Mouse (Mus musculus) heart, postnatal 4 days (tissue): Measurements from ENCODE around the gene Mapk1ip1l. TPM values are rescaled to one million over a fixed set of nuclear protein-coding genes. Genes with fewer than 3 reads are reported as not detected.
A peak's percentile ranks its signal among the peaks of the same experiment; 100 is the strongest.

Experiments used
- DNase-seq: peaks from one replicate; pipeline ENCODE4 v3.0.0; 2021
- total RNA-seq, 2 experiments: library from RNA; stranded (reverse); gene quantifications; 2 replicates each; pipeline ENCODE4 v1.2.3; 2021

Mapk1ip1l gene
- 10 to 100 TPM; 68.9 to 73.5 TPM for total RNA-seq

DNA sequence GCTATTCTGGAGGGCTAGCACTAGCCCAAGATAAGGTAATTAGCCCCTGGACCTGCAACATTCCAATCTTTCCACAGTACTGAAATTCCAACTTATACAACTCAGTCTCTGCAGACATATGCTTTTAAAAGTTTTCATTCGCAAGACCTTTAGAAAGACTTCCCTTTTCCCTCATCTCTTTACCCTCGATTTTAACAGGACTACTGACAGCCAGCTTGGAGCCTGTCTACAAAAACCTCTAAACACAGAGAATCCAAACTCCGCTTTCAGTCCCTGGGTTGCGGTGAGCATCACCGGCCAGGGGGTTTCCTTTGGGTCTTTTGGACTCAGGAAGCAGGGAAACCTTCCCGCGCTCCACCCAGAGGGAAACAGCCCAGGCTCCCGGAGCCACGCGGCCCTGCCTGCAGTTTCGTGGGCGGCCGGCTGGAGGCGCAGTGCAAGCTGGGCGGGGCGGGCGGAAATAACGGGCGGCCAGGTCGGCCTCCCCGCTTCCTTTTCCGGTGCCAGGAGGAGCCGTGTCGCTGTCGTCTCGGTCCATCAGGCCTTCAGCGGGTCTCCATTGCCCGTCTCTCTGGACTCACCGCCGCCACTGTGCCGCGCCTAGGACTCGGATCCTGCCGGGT, at the start of gene Mapk1ip1l:
Gene Mapk1ip1l, plus strand, starts transcription at position 482 of the 623 bp plus-strand sequence.
- DNase-seq = peak; percentile 97

DNA sequence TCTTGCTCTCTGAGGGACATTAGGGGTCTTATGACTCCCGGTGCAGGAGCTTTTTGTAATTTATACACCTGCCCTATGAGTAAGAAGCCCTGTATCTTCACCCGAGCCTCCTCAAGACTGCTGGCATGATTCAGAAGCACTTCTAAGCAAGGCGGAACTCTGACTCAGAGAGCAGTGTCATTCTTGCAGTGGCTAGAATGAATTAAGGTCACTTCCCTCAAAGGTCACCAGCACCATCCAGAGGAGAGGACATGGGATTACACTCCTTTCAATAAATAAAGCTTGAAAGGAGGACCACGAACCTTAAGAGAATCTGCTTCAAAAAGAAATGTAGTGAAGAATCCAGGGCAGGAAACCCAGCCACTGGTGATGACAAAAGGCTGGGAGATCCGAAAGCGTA, 48.2 kb upstream of the Mapk1ip1l start:
- peak; percentile 7 for DNase-seq

DNA sequence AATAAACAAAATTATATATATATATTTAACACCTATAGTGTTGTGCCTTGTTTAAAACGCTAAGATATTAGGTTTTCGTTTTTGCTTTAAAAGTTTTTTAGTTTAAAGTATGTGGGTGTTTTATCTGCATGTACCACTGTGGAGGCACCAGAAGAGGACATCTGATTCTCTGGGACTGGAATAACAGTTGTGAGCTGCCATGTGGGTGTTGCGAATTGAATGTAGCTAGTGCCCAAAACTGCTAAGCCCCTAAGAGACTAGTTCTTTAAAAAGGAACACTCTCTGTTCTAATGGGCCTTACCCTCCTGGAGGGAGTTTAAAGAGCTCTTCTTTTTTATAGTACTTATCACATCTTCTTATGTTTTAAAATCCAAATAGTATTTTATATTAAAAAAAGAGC, 33.2 kb upstream of the Mapk1ip1l start:
- DNase-seq = no peak

DNA sequence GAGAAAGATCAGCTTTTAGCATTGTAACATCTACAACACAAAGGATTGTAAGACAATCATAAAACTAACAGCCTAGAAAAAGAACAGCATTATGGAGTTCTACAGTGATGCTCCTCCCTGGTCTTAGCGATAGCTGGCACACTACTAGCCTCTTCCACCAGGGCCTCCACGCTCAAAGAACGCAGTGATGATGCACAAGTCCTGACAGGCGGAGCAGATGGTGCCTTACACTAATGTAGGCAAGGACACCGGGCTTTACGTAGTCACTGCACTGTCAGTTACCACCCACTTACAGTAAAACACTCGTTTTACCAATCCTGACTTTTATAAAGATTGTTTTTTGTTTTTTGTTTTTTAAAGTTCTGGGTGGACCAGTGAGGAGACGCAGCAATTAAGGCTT, 32.2 kb upstream of the Mapk1ip1l start:
- DNase-seq = no peak

DNA sequence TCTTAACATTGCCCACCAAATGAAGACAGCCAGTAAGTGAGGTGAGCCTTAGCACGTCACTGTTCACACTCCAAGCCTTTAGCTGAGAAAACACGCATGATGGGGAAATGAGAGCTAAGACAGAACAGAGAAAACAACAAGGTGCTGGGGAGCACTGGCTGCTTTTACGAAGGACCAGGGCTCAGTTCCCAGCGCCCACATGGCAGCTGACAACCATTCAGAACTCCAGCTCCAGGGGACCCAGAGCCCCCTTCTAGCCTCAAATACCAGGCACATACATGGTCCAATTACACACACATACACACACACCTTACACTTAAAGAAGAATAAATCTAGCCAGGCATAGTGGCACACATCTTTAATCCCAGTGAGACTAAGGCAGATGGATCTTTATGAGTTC, 29.0 kb upstream of the Mapk1ip1l start:
- DNase-seq = no peak

DNA sequence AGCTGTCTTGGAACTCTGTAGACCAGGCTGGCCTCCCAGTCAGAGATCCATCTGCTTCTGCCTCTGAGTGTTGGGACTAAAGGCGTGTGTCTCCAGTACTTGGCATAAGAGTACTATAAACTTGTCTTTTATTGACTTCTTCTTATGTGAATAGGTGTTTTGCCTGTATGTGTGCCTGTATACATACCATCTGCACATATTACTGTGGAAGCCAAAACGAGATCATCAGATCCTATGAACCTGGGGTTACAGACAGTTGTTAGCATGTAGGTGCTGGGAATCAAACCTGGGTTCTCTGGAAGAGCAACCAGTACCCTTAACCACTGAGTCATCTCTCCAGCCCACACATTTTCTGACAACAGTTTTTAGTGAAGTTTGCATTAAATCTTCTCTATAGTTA, 28.4 kb upstream of the Mapk1ip1l start:
- DNase-seq = no peak

DNA sequence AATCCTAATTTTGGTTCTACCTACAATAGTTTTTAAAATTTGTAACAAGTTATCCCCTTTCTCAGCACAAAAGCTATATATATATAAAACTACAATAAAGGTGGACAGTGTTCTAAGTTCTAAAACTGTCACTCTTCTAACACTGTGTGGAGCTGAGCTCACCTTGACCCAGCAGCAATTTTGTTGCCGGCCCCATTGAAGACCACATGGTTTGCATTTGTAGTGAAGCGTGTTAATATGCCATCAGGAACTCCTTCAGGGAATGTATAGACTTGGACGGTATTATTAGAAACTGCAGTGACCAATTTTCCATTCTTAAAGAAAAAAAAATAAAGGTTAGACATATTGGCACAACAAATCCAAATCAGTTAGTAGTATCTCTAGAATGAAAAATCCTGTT, 24.3 kb upstream of the Mapk1ip1l start:
- no peak for DNase-seq

DNA sequence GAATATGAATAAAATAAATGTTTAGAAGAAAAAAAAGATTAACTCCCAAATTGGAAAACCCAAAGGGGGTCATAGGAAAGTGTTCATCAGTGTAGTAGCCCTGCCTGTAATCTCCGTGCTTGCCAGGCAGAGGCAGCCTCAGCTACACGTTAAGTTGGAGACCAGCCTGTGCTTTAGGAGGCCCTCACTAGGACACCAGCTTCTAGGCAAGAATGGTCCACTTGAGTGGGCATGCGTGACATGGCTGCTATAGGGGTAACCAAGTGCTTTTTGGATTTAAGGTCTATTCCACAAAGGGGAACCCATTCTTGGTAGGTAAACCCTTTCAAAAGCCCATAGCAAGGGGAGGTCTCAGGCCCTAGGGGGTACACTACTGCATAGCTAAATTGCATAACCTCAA, 22.6 kb upstream of the Mapk1ip1l start:
- no peak for DNase-seq

DNA sequence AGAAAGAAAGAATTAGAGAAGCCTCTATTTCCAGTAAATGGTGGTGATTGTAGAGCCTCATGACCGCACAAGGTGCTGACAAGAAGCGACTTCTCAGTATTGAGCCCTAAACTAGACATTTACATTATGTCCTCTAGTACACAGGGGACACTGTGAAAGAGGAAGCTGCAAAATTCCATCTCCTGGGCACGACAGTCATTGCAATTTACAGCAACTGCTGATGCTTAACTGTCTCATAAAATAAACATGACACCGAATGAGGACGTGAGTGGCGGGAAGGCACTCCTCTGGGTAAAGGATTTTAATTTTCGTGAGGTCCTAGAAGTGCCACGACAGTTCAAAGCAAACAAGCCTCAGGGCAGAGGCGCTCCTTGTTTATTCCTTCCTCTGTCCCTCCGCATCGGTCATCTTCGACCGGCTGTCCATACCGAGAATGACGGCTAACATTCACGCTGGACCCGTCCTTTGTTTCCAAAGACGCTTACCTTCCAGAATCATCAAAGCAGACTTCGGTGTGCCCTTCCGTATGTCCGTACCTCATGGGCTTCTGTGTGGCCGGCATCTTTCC, 21.9 kb upstream of the Mapk1ip1l start:
- no peak for DNase-seq

DNA sequence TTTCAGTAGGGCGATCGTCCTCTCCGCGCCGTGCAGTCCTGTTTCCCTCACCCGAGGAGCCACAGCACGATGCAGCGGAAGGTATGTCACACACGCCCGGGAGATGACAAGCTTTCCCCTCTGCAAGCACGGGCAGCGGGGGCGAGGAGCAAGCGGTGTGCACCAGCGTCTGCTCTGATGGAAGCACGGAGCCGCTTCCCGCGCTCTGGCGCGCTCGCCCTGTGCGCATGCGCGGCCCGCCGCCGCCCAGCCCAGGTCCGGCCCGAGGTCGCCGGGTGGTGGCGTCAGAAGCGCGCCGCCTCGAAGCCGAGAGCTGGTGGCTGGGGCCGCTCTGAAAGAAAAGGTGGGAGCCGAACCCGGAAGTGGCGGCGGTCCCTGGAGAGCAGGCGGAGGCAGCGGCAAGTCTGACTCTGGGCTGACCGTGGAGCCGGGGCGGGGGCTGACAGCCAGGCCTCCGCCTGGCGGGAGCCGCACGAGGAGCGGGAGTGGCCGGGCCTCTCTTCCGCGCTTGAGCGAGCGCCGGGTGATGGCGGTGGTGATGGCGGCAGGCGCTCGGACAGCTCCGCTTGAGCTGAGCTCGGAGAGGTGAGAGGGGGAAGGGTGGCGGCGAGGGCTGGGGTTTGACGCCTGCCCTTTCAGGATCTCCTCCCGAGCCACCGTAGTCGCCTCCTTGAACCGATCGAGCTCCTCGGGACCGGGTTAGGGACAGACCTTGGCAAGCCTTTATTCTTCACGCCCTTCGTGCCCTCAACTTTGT, 21.3 kb upstream of the Mapk1ip1l start, which contains the start of the genes Wdhd1 and Socs4:
Gene Wdhd1, minus strand, starts transcription at position 221 of the 757 bp plus-strand sequence.
Gene Socs4, plus strand, starts transcription at position 295 of the 757 bp plus-strand sequence.
- DNase-seq = peak; percentile 96

DNA sequence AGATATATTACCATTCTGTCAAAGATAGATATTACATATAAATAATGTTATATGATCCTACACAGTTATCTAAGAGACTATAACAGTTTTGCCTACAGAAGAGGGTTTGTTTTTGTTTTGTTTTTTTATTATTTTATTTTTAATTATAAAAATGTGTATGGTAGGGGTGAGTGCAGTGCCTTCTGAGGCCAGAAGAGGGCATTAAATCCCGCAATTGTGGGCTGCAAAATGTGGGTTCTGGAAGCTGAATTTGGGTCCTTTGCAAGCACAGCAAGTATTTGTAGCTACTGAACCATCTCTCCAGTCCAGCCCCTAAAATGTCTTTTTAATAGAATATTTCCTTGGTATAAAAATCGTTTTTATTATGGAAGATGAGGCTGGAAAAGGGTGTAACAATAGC, 19.0 kb upstream of the Mapk1ip1l start:
- no peak for DNase-seq

DNA sequence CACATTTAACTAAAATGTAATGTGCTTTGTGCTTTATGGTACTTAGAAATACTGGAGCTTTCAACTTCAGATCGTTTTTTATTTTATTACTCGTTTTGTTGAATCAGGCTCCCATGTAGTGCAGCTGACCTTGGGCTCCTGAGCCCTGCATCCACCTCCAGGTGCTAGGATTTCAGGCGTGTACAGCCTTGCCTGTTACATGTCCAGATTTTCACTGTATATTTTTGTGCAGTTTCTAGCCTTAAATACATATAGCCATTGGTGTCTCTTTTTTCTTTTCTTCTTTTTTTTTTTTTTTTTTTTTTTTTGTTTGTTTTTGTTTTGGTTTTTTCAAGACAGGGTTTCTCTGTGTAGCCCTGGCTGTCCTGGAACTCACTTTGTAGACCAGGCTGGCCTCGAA, 16.5 kb upstream of the Mapk1ip1l start:
- no peak for DNase-seq

DNA sequence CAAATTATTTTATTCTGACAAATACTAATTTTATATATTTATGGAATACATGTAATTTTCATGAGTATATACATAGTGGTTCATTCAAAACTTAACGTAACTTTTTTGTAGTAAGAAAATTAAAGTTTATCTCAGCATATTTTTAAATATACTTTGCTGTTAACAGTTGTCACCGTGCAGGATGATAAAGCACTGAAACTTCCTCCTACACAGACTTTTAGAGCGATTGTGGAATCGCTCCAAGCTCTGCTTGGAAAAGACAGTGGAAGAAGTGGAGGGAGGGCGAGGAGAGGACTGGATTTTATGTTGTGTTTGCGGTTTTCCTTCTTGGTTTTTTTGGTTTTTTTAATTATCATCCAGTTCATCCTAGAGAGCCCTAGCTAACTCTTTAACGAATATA, 14.5 kb upstream of the Mapk1ip1l start:
- no peak for DNase-seq

DNA sequence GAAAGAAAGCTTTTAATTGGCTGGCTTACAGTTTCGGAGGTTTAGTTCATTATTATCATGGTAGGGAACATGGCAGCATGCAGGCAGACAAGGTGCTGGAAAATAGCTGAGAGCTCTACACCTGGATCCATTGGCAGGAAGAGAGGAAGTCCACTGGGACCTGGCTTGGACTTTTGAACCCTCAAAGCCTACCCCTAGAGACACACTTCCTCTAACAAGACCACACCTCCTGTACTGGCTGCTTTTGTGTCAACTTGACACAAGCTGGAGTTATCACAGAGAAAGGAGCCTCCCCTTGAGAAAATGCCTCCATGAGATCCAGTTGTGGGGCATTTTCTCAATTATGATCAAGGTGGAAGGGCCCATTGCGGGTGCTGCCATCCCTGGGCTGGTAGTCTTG, 12.8 kb upstream of the Mapk1ip1l start:
- no peak for DNase-seq

DNA sequence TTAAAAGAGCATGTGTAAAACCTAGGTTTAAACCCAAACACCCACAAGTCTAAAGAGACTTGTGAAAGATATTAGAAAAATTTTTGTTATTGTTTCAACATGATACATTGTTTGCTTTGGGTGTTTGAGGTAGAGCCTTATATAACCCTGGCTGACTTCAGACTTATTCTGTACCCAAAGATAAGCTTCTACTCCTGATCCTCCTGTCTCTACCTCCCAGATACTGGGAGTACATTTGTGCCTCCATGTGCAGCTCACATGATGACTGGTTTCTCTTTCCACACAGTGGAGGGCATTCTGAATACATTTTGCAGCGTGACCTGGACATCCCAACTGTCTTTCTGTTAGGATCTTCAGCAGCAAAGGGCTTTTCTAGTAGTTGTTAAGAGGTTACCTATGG, 11.9 kb upstream of the Mapk1ip1l start:
- DNase-seq = no peak

DNA sequence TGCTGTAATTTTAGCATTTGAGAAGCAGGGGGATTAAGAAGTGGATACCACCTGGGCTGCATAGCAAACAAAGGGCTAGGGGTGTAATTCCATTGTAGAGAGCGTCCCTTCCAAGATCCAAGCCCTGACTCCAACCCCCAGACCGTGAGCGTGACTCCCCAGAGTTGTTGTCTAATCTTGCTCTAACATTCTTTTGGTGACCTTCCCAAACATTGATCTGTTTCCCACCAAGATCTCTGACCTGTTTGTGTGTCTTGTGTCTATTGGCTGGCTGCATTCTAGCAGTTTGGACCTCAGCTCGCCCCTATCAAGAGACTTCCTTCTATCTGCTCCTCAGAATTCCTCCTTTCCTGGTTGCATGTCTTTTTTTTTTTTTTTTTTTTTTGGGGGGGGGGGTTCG, 11.0 kb upstream of the Mapk1ip1l start:
- no peak for DNase-seq

DNA sequence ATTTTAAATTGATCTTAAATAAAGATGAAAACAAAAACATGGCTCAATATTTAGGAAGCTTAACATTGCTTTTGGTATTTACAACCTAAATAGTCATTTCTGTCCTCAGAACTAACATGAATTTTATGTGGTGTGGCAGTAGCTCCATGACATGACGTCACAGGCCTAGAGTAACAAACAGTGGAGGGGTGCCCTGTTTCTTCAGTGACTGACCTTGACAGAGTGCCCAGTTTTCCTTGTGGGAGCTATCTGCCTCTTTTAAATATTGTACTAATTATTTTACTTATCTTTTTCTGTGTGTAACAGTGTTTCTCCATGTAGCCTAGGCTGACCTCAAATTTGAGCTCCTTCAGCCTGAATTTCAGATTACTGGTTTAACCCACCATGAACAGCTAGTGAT, 6.3 kb upstream of the Mapk1ip1l start:
- DNase-seq = no peak

DNA sequence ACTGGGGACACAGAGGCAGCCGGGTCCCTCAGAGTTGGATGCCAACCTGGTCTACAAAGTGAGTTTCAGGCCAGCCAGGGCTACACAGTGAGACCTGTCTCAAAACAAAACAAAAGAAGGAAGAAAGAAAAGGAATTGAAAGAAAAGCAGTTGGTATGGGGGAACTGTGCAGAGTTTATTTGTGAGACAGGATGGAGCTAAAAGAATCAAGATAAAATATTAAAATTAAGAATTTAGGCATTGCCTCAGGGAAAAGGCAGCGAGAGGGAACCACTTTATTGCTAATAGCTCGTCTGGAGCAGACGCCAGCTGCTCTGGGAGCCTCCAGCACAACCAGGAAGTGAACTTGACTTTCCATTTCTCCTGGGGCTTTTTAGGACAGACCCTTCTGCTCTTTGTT, 3.9 kb upstream of the Mapk1ip1l start:
- no peak for DNase-seq

DNA sequence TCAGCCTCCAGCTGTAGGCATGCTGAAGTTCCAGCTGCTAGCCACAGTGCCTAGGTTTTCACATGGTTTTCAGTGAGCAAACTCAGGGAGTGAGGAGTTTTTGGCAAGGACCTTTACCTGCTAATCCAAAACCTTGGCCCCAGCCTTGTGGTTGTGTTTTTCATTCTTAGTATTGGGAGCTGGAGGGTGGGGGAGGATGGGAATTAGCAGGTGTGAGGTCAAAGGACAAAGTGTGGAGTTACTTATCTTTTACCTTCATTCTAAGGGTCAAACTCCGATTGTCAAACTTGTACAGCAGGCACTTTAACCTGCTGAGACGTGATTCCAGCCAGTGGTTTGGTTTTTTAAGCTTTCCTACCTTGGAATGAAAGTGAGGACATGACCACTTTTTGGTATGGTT, 1.8 kb upstream of the Mapk1ip1l start:
- no peak for DNase-seq

DNA sequence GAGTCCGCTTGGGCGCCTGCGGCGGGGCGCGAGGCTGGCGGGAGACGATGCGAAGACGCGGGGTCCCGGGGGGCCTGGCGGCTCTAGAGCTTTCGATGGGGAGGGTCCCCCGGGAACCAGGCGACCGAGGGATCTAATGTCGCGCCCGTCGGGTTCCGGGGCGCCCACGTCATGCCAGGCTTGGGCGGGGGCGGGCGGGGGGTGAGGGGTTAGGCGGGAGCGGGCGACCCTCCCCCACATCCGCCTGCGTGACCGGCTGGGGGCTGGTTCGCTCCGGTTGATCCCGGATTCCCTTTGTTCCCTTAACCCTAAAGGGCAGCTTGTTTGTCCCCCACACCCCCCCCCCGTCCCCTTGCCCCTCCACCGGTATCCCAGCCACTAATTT, 334 bp downstream of the Mapk1ip1l start:
- DNase-seq = no peak

DNA sequence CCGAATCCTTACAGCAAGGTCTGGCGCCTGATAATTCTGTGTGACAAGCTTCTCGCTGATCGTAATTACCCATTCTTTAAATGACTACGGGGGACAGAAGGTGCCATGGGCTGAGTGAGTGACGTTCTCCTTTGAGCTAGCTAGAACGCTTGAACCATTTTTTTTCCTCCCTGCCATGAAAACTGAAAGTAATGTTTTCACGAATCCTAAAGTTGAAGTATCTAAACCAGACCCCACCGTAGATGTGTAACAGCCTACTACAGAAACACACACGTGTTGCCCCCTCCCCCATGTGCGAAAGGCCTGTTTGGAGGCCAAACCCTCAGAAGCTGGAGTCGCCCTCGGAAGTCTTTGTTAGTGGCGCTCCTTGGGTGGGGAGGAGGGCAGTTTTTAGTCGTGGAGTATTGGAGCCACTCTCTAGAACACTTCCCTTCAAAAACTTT, 774 bp downstream of the Mapk1ip1l start:
- DNase-seq = peak; percentile 27

DNA sequence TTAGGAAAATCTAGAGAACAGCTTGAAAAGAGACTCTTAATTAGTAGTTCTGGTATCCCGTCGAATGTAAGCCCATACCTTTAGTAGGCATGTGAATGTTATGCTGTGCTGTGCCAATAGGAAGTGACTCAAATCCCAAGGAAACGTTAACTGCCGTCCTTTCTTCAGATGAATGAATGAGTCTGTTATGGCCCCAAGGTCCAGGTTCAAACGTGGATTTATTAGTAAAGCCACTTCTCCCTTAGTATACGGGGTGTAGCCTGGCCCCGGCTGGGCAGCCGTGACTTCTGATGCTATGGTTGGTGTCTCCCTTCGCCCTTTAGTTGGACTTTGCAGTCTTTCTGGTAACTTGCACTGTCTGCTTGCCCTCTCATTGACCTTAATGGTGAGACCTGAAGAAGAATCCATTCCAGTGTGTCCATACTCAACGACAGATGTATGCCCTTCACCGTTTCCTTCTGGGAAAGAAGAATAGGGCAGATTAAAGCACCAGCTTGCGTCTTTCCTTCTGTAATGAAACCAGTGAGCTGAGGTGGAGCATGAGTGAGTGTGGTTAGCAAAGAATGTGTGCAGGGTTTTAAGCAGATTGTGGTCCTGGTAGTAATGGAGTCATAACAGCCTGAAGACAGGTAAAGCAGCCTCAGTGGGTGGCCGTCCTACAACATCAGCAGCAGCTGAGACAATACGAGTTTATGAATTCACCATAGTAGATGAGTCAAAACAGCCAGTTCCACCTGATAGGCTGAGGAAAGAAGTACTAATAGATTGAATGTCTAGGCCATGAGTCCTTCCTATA, 5.0 kb downstream of the Mapk1ip1l start:
- no peak for DNase-seq

DNA sequence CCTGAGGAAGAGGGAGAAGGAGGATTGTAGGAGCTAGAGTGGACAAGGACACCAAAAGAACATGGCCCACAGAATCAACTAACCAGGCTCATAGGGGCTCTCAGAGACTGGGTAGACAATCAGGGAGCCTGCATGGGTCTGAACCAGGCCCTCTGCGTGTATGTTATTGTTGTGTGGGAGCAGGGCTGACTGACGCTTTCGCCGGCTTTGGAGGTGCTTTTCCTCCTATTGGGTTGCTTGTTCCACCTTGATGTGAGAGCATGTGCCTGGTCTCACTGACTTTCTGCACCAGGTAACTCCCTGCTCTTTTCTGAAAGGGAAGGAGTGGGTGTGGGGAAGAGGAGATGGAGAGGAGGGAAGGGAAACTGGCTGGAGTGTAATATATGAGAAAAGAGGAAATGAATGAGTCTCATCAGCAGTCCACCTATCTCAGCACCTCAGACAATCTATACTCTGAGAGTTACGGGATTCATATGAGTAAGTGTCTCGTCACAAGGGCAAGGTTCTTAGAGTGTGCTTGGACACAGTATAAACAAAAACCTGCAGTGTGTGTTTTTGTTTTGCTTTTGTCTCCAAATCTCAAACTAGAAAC, 6.8 kb downstream of the Mapk1ip1l start:
- no peak for DNase-seq
